Mouse (Mus musculus): Measurements from ENCODE around the gene Idi1. TPM values are rescaled to one million over a fixed set of nuclear protein-coding genes. Genes with fewer than 3 reads are reported as not detected.

The Idi1 gene
- 34.0 TPM for polyA plus RNA-seq (2017; shearing (Covaris generic))

GRCm38 (mm10) chr13:8885445-8886184 lies at the start of gene Idi1:
TSS of gene Idi1 (plus strand) at chr13:8885501.

GRCm38 (mm10) chr13:8871314-8871962 lies 13.9 kb upstream of the Idi1 start, which contains the start of gene Wdr37:
TSS of gene Wdr37 (minus strand) at chr13:8871909.

Other genes starting within 250 kb of the Idi1 start
- gene Wdr37, start 13.6 kb upstream of the Idi1 start, polyA plus RNA-seq (2017; shearing (Covaris generic)), result 57.4 TPM
- gene Gm9745, start 62.7 kb downstream of the Idi1 start, polyA plus RNA-seq (2017; shearing (Covaris generic)), result not detected
- gene Idi2, start 67.4 kb downstream of the Idi1 start, polyA plus RNA-seq (2017; shearing (Covaris generic)), result not detected
- 117 TPM for gene Gtpbp4, start 110.6 kb downstream of the Idi1 start, polyA plus RNA-seq (2017; shearing (Covaris generic))
- gene Larp4b, start 208.4 kb downstream of the Idi1 start, polyA plus RNA-seq (2017; shearing (Covaris generic)), result 75.5 TPM